Mouse (Mus musculus) thymus, adult 2 months (tissue): ENCODE data around the gene Olfr684.

Experiments
- CTCF ChIP-seq: fragments of 200-500 bp; IDR thresholded peaks from 2 replicates; pipeline ENCODE4 v1.5.1; 2012; ENCODE audit warnings: mild to moderate bottlenecking, control low read depth, low read length, moderate library complexity, borderline replicate concordance; ENCODE audit not compliant: control insufficient read depth, poor library complexity, insufficient read depth; ENCODE audit errors: extremely low read depth
- POLR2A ChIP-seq: fragments of 200-500 bp; IDR thresholded peaks from 2 replicates; pipeline ENCODE4 v1.6.1; 2012; ENCODE audit warnings: mild to moderate bottlenecking, low read length, control low read depth, moderate library complexity; ENCODE audit not compliant: control insufficient read depth, poor library complexity, insufficient read depth; ENCODE audit errors: extremely low read depth

DNA sequence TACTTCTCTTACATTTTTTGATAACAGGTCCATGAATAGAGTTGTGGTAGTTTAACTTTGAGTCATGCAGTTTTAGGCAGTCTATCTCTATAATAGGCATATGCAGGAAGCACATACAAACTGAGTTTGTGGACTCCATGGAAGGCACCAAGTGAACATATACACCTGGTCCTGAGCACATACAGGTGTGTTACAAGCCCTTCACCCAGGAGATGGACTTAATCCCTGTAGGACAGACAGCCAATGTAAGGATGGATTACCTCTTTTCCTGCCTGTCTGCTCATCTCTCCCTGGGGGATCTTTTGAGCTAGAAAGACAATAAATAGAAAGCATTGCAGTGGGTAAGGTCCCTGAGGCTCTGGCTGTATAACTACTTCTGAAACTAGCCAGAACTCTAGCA, 46.9 kb downstream of the Olfr684 start, which contains the start of gene Olfr681:
- TF ChIP-seq CTCF (no peak), POLR2A (no peak)
